Mouse (Mus musculus) cerebellum, postnatal 36 days (tissue): ENCODE results near the gene Zfp948.
A peak's percentile ranks its signal among the peaks of the same experiment; 100 is the strongest.
"Not testable (repeated sequence)": the region's sequence is repeated elsewhere in the genome, so short reads cannot be mapped to it uniquely, and the experiment has no call there.

Experiments
- DNase-seq, 2 experiments: peaks; one replicate each; pipeline ENCODE4 v3.0.0; 2021 to 2022; ENCODE audit warnings: mixed read lengths in 2 of 2

Gene Zfp948

DNA sequence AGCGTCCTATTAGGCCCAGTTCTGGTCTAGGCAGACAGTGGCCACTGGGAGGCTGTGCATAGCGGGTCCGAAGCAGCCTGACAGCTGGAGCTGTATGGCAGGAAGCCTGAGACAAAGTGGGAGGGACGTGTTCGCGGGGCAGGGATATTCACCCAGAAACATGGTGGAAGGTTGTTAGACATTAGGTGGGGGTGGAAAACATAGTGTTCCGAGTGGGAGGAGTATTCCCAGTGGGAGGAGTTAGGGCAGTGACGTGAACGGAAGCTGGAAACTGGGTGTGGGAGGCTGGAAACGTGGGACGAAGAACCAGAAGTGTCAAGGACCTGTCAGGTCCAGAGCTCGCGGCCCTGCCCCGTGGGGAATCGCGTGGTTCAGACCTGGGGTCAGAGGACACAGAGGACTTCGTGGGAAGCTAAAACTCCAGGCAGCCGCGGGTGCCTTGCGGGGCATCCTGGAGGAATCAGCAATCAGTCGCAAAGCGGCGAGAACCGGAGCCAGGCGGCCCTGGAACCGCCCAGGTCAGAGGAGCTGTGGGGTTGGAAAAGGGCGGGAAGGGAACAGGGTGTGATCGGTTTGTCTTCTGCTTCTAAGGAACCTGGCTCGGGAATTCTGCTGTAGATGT, at the start of gene Zfp948:
Gene Zfp948 (plus strand): TSS at position 281 of the 622 bp plus-strand sequence.
- DNase-seq: peak; percentile 70

DNA sequence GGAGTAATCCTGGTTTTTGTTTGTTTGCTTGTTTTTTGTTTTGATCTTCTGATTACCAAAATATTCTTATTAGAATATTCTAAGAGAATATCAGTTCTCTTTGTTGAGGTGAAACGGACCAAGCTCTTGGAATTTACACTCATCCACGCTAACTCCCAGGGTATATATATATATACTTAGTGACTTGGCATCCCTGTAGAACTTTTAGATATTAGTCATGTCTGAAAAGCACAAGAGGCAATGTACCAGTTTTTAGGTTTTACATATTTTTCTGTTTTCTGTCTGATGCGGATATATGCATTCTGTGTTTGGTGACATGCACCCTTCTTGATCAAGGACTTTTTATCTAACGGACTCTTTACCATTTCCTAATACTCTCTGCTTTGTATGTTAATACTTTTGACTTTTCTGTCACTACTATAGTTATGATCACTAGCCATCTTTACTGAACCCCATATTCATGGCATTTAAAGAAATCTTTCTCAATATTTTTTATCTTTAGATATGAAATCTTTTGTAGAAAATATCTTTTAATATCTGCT, 49.6 kb upstream of the Zfp948 start:
- DNase-seq: no peak

DNA sequence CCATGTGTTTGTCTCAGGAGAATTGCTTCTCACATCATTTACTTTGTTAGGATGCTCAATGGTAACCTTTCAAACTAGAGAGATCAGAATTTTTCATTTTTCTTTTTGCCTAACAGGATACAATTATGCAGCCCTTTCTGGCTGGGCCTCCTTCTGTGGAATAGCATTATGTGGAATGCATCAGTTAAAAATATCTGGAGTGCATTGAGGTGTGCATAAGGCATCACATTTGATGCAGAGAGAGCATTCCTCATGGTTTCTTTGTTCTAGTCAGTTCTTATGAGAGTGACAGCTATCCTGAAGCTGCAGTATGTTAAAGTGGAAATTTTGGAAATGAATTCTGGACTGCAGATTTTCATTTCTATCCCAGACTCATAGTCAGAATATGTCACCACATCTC, 40.5 kb upstream of the Zfp948 start:
- DNase-seq: no peak

DNA sequence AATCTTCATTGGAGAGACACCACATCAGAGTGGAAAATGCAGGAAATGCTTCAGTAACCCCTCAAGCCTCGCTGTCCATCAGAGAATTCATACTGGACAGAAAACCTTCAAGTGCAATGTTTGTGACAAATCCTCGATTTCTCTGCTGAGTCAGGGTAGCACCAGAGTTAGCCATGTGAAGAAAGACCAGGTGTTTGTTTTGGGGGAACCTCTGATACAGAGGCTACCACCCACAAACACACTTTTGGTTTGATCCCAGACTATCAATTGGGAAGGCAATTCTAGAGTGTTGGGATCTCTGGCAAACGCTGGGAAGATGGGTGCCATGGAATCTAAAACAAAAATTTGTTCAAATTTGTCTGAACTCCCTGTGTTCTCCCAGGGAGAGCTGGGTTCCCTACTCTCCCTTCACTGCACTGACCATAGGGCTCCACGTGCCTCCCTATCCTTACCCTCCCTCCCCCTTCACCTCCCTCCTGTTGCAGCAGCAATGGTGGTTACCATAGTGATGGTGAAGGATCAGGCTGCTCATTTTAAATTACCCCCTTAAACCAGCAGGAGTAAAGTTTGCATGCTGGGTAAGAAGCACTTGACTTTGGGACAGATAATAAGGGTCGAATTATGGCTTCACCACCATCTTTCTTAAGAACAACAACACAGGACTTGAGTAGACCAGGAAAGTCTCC, 36.0 kb upstream of the Zfp948 start:
- no peak for DNase-seq

DNA sequence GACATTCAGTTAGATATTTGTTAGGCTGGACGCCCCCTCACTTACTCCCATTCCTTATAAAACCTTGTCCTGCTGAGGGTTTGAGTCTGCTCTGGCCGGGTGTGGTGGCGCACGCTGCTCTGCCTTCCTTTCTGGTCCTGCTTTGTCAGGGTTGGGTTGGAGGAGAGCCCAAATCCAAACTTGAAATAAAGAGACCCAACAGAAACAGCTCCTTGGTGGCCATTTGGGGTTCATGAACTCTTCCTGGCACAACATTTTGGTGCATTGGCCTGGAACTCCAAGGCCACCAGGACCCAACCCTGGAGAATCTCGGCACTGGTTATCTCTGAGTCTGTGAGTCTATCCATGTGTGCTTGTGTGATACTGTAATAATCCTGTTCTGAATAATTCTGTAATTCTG, 35.2 kb upstream of the Zfp948 start:
- peak in 1 of 2 experiments; percentile 8 for DNase-seq

DNA sequence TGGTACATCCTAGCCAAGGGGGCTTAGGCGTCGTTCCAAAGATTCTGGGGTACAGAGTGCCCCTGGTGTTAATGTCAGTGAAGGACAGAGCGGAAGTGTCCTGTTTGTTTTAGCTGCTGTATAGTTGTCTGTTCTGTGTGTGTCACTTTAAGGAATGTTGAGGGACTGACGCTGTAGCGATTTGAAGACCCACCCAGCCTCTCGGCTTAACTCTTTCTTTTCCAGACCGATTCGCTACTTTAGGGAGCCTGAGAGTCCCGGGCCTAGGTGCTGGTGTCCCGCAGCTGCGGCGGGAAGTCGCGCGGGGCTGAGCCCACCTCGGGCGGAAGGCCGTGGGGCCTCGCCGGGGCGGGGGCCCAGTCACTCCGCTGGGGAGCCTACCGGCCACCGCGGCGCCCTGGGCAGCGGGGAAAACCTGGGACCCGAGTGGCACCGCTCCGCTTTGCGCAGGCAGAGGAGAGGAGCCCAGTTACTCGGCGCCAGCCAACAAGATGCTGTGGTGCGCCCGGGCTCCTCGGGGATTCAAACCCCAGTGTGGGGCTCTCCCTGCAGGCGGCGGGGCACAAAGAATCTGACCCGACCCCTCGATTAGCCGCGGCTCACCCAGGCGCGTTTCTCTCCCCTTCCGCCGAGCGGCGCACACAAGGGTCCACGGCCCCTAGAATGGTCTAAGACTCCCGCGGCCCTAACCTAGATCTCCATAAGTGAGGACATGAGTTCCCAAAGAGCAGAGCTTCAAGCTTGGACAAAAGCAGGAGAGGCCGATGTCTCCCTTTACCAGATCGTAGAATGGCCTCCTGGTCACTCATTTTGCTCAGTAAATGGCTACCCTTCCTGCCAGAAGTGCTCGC, 34.5 kb upstream of the Zfp948 start:
- peak; percentile 65 to 76 for DNase-seq

DNA sequence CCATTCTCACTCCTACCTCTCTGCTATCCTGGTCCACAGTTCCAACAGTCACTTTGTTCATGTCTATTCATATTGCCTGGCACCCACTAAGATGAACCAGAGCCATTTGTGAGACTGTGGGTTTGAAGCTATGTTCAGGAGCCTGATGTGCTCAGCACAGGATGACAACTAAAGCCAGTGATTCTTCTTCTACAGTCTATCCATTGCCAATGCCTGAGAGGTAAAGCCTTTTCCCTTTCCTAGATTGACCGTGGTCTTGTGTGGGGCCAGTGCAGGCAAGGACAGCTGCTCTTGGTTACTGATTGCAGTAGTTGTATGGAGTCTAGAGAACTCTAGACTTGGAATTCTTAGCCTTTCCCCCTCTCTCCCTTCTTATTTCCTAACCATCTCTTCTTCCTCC, 32.8 kb upstream of the Zfp948 start:
- no peak for DNase-seq

DNA sequence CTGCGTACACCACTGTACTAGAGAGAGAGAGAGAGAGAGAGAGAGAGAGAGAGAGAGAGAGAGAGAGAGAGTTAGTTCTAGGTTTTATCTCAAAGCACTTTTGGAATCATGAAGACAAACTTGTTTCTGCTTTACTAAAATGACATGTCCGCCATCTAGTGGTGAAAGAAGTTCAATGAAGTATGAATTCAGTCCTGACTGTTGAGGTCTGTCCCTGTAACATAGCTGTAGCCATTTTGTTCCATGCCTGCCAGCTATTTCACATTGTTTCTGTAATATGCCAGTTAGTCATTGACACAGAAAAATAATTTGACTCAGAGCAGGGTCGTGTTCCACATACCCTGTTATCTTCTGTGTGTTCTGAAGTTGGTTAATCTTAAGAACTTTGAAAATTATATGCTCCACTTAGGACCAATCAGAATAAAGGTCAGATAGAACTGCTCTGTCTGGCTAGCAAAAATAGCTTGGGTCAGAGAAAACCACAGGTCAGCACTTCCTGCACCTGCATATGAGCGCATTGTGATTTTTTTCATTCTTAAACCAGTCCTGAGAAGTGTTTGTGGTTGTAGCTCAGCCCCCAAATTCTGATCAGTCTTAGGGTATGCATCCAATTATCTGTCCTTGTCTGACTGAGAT, 32.2 kb upstream of the Zfp948 start:
- peak in 1 of 2 experiments; percentile 48 for DNase-seq

DNA sequence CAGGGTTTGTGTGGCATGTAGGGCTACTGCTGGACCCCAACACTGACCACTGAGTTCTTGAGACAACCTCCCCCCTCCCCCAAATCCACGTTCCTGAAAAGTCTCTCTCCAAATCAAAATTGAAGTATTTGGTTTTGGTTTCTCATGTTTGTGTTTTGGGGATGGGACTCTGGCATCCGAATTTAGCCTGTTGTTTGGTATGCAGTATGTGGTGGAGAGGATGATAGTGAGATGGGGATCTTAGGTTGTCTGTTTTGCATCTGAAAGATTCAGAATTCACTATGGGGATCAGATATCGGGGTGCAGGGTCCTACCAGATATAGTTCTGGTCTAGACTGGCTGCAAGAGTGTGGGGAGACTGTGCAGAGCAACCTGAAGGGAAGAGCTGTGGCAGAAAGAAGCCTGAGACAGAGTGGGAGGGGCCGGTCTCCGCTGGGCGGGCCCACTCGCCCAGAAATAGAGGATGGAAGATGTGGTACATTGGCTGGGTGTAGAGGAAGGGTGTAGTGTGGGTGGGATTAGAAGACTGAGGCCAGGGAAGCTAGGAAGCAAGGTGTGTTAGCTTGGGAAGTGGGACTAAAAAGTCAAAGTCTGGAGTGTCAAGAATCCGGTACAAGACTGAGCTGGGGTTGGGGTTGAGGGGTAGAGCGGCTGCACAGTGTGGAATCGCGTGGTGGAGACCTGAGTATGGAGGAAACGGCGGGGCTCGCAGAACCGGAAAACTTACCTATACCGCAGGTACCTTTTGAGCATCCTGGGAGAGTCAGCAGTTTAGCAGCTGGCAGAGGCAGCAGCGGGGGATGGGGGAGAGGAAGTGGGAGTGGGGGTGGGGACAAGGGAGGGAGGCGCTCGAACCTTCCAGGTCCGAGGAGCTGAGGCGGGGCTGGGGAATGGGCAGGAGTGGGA, 31.5 kb upstream of the Zfp948 start, which contains the start of gene Zfp52:
Gene Zfp52 (plus strand): TSS at position 444 of the 906 bp plus-strand sequence.
- DNase-seq: peak; percentile 53 to 55

DNA sequence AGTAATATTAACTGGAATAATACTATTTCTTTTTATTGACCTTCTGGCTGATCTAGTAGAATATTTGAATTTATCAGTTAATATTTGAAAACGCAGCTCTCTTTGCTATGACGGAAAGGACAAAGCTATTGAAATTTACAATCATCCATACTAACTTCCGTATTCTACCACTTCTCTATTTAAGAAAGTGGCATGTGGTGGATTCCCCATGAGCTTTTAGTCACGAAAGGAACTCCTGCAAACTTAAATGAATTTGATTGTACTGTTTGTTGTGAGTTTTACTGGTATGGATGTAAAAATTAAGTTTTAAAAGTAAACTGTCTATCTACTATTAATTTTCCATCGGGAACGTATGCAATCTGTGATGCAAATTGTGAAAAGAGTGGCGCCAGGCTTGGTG, 30.7 kb upstream of the Zfp948 start:
- no peak for DNase-seq

DNA sequence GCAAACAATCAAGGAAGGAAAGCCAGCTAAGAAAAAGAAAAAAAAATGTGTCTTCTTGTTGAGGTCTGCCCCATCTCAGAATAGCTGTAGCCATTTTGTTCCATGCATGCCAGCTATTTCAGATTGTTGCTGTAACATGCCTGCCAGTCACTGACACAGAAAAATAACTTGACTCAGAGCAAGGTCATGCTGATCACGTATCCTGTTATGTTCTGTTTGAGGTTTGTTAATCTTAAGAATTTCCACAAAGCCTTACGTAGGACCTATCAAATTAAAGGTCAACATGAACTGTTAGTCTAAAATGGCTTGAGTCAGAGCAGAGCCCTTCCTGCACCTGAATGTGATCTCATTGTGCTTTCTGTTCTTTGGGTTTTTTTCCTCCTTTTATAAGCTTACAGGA, 30.1 kb upstream of the Zfp948 start:
- DNase-seq: no peak

DNA sequence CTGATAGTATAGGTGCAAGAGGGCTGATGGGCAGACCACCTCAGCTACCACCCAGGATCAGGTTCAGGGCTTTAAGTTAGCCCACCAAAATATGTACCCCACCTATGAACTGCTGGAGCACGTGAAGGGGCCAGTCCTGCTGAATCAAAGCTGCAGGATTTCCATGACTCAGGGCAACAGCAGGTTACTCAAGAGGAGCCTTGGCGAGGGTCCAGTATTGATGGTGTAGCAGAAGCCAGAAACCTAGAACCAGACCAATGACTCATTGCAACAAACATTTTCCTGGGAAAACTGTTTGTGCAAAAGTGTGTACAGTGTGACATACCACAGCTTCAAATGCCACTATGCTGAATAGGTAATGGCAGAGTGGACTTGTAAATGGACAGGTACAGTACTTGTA, 9.0 kb upstream of the Zfp948 start:
- peak; percentile 14 to 21 for DNase-seq

DNA sequence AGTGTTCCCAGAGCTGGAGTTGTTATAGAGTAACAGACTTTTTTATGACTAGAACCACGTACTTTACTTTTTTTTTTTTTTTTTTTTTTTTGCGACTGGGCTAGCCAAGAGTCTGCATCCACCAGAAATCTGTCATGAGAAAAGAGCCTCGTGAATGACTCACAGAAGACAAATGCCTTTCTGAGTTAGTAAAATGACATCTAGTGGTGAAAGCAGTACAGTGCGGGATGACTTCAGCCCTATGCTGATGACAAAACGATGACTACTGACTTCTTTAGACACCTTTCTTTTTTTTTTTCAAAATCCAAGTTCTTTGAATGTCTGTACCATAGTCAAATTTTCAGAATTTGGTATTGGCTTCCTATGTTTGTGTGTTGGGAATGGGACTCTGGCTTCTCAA, 588 bp upstream of the Zfp948 start:
- DNase-seq: peak; percentile 28 to 49

DNA sequence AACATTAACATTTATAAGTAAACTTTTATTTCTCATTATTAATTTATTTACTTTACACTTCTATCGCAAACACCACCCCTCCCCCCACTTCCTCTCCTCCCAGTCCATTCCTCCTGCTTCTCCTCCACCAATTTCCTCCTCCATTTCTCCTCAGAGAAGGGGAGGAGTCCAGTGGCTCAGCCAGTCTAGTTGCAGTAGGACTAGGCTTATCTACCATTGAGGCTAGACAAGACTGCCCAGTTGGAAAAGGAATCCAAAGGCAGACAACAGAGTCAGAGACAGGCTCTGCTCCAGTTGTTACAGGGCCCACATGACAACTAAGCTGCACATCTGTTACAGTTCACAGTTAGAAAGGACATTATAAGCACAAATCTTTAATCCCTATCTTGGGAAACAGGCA, 888 bp downstream of the Zfp948 start:
- DNase-seq: no peak

DNA sequence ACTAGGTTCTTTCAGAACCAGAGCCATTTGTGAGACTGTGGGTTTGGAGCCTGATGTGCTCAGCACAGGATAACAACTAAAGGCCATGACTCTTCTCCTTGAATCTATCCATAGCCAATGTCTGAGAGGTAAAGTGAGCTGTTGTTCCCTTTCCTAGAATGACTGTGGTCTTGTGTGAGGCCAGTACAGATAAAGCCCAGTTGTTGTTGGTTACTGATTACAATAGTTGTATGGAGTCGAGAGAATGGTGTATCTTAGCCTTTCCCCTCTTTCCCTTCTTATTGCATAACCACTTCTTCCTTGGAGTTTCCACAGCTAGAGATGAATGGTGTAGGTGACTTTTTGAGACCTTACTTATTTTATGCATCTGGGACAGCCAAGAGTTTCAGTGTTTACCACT, 12.3 kb downstream of the Zfp948 start:
- no peak for DNase-seq

DNA sequence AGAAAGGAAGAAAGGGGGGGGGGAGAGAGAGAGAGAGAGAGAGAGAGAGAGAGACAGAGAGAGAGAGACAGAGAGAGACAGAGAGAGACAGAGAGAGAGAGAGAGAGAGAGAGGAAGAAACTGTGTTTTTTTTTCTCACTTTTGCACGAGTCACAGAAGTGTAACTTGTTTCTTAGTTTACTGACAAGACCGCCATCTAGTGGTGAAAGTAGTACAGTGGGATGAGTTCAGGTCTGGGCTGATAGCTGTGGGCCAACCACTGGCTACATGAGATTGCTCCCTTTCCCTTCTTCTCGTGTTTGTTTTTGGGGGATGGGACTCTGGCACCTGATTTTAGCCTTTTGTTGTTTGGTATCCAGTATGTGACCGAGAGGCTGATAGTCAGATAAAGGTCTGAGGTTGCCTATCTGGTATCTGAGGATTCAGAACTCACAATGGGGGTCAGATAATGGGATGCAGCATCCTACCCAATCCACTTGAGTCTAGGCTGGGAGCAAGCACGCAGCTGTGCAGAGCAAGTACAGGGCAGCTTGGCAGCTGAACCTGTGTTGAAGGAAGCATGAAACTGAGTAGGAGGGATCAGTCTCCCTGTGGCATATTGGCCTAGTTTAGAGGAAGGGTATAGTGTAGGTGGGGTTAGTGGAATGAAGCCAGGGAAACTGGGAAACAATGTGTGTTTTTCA, 12.8 kb downstream of the Zfp948 start:
- DNase-seq: peak in 1 of 2 experiments; percentile 22

DNA sequence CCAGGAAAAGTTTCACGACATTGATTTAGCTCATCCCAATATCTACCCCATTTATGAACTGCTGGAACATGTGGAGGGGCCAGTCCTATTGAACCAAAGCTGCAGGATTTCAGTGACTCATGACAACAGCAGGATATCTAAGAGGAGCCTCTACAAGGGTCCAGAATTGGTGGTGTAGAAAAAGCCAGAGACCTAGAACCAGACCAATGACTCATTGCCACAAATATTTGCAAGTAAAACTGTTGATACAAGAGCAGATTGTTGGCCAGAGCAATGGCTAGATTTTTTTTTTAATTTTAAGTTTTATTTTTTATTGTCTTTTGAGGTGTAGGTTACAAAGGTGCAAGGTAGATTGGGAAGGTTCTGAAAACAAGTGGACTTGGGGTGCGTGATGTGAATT, 18.7 kb downstream of the Zfp948 start:
- DNase-seq: no peak

DNA sequence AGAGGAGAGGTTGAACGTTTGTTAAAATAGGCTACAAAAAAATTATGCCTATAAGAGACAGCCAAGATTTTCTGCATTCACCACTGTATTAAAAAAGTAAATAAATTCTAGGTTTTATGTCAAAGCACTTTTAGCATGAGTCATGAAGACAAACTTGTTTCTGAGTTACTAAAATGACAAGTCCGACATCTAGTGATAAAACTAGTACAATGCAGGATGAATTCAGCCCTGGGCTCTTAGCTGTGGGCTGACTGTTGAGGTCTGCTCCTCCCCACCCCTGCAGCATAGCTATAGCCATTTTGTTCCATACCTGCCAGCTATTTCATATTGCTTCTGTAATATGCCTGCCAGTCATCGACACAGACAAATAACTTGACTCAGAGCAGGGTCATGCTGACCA, 49.5 kb downstream of the Zfp948 start:
- no peak for DNase-seq

DNA sequence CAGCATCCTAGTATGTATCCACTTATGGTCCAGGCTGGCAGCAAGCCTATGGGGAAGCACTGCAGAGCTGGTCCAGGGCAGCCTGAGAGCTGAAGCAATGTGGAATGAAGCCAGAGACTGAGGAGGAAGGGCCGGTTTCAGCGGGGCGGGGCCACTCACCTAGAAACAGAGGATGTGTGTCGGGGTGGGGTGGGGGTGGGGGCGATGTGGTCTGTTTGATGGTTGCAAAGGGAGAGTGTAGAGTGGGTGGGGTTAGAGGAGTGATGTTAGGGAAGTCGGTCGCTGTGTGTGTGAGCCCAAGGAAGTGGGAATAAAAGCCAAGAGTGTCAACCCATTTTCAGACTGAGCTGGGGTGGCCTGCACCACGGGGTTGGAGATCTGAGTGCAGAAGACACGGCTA, 50.5 kb downstream of the Zfp948 start:
- DNase-seq: no peak

DNA sequence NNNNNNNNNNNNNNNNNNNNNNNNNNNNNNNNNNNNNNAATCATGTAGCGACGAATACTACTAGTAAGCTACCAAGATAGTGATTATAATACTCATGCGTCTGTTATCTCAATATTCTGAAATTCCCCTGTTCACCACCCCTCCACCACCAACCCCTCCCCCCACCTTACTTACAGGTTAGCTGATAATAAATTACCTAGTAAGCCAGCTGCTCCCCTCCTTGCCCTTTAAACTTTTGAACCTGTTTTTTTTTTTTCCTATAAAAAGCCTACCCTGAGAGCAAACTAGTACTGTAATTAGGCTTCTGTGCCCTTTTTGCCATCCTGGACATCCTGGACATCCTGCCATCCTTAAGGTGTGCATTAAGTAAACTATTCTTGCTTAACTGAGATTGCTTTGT, 56.8 kb downstream of the Zfp948 start:
- no peak for DNase-seq

DNA sequence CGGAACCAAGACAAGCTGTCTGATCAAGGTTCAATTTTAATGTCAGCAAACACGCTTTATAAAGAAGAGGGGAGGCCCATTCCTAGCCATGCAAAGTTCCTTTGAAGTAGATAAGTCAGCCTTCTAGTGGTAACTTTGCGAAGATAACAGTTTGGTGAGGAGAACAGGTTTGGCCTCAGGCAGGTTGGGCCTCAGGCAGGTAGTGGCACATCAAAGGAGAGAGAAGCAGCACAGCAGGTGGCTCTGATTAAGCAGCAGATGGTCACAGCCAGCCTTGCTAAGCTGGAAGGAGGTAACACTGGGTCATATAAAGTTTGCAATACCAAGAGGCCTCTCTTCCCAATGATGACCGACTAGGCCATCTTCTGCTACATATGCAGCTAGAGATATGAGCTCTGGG, 69.0 kb downstream of the Zfp948 start:
- not testable (repeated sequence) for DNase-seq
